Mouse (Mus musculus) CD4-positive, CD25-positive, alpha-beta regulatory T cell, adult 2 months (primary cell): ENCODE measurements around the gene Col24a1.
"Not testable (repeated sequence)": the region's sequence is repeated elsewhere in the genome, so short reads cannot be mapped to it uniquely, and the experiment has no call there.

ENCODE experiments used
- DNase-seq: peaks from one replicate; pipeline ENCODE4 v3.0.0-alpha.2; 2012; ENCODE audit warnings: low read depth, low spot score

The Col24a1 gene

GRCm38 (mm10) chr3:145353951-145354350 lies 61.7 kb downstream of the Col24a1 start:
- DNase-seq, result no peak

DNA sequence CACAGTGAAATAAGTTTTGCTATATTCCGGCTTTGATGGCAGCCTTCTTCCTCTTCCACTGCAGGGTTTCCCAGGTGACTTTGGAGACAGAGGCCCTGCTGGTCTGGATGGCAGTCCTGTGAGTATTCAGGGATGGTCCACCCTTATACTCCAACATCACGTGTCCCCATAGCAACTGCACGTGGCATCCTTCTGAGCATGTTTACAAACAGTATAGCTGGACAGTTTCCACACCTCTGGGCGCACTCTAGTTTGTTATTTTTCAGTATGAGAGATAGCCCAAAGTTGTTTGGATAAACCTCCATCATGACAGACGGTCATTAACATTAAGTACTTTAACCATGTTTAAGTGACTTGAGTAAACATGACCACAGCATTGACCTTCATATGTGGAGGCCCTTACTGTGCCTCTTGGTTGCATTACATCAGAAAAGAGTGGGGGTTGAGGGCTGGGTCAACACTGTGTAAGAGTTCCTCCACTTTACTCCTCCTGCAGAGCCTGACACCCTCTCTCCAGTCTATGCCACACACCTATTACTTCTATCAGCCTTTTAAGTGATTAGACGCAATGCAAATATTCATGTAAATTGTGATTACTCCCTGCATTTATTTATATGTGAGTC lies 64.7 kb downstream of the Col24a1 start:
- DNase-seq, result no peak

- DNase-seq, result peak; percentile 7
These were observed 73.0 kb downstream of the Col24a1 start for GRCm38 (mm10) chr3:145365227-145365626.

DNA sequence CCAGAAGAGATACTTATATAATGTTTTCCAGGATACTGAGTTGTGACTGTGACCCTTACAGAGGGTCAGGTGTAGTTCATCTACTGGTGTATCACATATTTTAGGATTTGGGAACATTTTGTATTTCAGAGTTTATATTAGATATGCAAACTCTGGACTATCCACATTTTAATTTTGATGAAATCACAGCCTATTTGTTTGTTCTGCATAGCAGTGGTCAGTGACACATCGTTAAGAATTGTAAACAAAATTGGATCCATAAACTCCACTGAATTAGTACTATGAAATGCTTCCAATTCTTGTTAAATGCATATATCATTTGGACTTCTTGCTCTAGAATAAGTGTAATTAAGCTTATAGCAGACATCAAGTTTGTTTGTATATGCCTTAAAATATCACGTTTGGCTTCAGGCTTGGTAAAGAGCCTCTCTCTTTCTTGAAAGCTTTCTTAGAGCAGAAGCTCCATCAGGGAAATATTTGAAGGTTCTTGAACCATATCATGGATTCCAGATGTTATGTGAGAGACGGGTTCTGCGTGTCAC lies 75.0 kb downstream of the Col24a1 start:
- no peak for DNase-seq

DNA sequence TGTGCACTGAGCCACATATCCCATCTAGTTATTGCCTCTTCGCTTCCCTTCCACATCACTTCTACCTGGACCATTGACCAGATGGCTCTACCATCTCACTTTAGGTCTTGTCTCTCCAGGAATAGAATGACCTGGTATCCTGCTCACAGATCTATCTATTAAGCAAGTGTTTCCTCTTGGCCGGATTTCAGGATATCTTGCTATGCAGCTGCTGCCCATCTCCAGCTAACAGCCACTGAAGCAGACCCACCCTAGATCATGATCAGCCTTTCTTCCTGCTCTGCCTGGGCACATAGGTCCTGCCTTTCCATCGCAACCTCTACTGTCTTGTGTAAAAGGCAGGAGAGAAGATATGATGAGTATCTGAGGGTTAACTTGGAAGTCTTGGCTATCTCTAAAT lies 84.0 kb downstream of the Col24a1 start:
- DNase-seq, result no peak

GRCm38 (mm10) chr3:145383095-145383494 lies 90.8 kb downstream of the Col24a1 start:
- DNase-seq, result no peak

GRCm38 (mm10) chr3:145386434-145386833 lies 94.2 kb downstream of the Col24a1 start:
- no peak for DNase-seq

- DNase-seq, result no peak
These were observed 98.4 kb downstream of the Col24a1 start for GRCm38 (mm10) chr3:145390681-145391080.

- peak; percentile 2 for DNase-seq
These were observed 99.9 kb downstream of the Col24a1 start for GRCm38 (mm10) chr3:145391986-145392659.

DNA sequence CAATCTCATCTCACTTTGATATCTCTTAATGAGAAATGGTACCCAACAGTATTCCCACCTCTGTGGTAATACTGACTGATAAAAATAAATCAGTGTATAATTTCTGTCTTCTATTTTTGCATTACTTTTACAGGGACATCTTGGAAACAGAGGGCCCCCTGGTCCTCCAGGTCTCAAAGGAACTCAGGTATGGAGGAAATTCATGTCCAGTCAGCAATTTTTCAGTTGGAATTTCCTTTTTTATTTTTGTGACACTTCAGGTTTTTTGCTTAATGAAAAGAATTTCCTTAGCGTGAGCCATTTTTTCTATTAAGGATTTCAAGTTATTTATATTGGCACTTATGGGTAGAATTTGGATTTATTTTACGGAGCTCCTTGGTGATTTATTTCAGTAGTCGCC lies 106.9 kb downstream of the Col24a1 start:
- DNase-seq, result no peak

GRCm38 (mm10) chr3:145402257-145402656 lies 110.0 kb downstream of the Col24a1 start:
- no peak for DNase-seq

DNA sequence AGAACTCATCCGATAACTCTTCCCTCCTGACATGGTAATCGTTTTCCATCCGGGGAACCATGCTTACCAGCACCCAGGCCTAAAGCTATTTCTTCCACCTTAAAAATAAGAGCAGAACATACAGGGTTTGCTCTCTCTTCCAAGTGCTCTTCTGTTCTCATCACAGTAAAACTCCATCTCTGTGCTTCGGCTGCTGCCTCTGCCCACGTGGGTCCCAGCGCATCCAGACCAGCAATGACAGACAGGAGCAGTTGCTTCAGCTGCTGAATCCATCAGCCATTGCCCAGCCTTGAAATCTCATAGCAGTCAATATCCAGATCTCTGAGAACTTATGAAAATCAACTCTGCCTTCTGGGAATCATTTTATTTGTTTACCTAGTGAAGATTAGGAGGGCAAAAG lies 110.7 kb downstream of the Col24a1 start:
- DNase-seq, result no peak

DNA sequence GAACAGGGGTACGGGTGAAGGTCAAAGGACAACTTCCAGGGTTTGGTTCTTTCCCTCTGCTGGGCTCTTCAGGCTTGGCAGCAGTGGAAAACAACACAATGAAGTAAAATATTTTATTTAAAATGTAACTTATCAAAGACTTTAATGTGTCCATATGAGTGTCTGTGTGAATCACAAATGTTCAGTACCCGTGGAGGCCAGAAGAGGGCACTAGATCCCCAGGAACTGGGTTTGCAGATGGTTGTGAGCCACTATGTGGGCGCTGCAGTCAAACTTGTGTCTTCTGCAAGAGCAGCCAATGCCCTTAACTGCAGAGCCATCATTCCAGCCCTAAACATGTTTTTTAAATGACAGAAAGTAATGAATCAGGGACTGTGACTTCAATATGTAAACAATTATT lies 115.8 kb downstream of the Col24a1 start:
- peak; percentile 25 for DNase-seq

DNA sequence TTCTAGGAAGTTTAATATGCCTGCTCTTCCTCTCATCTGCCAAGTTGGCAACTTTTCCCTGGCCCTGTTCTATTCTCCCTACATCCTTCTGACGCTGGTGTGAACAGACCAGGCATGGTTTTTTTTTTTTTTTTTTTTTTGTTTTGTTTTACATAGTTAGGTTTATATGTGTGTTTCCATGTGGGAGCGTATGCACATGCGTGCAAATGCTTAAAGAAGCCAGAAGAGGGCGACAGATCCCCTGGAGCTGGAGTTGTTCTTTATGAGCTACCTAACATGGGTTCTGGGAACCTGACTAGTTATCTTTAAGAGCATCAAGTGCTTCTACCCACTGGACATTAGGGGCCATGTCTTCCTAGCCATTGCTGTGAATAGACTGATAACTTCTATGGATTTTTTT lies 119.9 kb downstream of the Col24a1 start:
- DNase-seq, result peak; percentile 4

DNA sequence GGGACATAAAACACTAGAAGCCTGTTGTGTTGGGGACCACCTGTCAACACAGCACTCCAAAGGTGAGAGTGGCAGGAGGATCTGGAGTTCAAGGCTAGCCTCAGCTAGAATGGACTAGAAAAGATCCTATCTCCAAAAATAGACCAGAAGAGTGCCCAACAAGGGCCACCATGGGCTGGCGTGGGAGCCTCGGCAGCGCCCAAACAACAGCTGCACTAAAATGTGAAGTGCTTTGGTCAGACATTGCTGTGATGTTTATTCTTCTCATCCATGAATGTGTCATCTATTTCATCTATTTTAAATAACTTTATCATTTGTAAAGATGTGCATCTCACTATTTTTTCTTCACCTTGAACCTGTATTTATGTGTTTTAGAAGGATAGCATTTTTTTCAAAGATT lies 122.1 kb downstream of the Col24a1 start:
- DNase-seq, result no peak

GRCm38 (mm10) chr3:145417809-145418208 lies 125.5 kb downstream of the Col24a1 start:
- no peak for DNase-seq

DNA sequence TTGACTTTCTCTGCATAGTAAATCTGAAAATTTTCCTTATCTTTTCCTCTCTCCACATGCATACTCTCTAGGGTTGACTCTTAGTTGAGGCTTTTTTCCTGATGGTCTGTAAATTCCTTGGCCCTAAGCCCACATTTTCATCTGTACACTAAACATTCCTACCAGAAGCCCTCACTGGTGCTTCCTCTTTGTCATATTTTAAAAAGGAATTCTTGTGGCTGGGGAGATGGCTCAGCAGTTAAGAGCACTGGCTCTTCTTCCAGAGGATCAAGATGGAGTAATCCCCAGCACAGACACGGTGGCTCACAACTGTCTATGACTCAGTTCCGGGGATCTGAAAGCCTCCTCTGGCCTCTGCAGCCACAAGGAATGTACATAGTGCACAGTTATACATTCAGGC lies 128.1 kb downstream of the Col24a1 start:
- no peak for DNase-seq

GRCm38 (mm10) chr3:145422044-145422443 lies 129.8 kb downstream of the Col24a1 start:
- DNase-seq, result no peak

DNA sequence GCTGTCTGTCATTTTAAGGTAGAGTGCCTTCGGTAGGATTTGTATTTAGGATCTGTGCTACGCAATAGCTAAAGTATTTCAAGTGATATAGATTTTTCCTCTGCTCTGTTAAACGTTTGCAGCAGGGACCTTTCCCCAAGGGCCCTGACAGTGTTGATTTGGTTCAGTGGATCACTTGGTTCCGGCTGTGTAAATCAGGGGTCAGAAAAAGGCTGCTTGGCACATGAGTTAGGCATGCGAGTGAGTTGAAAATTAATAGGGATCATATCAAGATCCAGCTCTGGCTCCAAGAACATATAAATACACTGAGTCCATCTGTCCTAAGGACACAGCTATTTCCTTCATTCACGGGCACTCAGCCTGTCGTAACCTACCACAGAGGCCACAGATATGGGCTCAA lies 146.1 kb downstream of the Col24a1 start:
- DNase-seq, result no peak

DNA sequence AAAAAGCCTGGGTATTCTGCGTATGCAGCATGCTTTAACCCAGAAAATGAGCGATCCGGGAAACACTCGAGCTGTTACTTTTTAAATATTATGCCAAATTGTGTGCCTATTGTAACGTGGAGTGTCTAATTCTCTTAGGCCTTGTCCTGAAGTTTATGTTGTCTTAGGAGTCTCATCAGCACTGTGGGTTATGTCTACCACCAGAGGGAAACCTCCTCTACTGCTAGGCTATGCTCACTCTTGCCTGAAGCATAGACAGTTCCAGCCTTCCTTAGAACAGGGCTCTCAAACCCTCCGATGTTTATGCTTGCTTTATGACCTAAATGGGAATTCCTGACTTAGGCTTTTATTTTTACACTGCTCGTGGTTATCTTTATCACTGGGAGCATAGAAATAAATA lies 146.8 kb downstream of the Col24a1 start:
- no peak for DNase-seq

DNA sequence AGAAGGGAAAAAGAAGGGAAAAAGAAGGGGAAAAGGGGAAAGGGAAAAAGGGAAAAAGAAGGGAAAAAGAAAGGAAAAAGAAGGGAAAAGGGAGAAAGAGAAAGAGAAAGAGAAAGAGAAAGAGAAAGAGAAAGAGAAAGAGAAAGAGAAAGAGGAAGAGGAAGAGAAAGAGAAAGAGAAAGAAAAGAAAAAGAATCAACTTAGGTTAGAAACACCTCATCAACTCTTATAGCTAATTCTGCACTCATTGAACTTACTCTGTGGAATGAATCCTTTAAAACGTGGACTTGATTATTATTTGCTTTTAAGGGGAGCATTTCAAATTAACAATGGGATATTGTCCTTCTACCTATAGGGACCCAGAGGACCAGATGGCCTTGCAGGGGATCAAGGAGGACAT lies 148.7 kb downstream of the Col24a1 start:
- no peak for DNase-seq

DNA sequence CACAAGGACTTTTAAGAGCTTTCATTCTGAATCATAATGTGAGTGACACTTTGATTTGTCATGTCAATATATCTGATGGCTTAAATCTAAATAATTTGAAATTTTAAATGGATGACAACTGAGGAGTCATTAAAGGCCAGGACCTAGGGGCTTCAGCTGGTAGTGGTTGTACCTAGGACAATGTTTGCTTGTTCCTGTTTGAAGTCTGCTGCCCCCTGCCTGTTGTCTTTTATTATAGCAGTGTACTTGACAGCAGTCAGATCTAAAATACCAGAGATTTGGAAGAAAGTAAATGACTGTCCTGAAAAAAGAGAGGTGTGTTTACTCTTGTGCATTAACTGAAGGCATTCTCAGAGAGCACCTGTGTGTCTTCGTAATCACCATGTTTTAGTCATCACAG lies 150.0 kb downstream of the Col24a1 start:
- DNase-seq, result peak; percentile 25

GRCm38 (mm10) chr3:145443167-145443566 lies 150.9 kb downstream of the Col24a1 start:
- DNase-seq, result not testable (repeated sequence)
